Mouse (Mus musculus) central nervous system, embryonic 18 days (tissue): ENCODE data around the gene Metap1. TPM values are rescaled to one million over a fixed set of nuclear protein-coding genes. Genes with fewer than 3 reads are reported as not detected.

ENCODE experiments used
- polyA plus RNA-seq: library from polyadenylated mRNA; depleted of rRNA; stranded (reverse); fragments of >200 nt; gene quantifications from 2 replicates; pipeline ENCODE4 v1.2.3, GENCODE M21; 2012; rRNA removed

The Metap1 gene
- 61.2 and 64.8 TPM in 2 replicates for polyA plus RNA-seq

GRCm38 (mm10) chr3:138489327-138490033, at the start of gene Metap1:
Metap1 (minus strand) TSS chr3:138489515.

GRCm38 (mm10) chr3:138526073-138526915, 37.0 kb upstream of the Metap1 start, which contains the start of gene Eif4e:
Eif4e (plus strand) TSS chr3:138526179.

GRCm38 (mm10) chr3:138442612-138443464, 46.5 kb downstream of the Metap1 start, which contains the start of gene Adh5:
Adh5 (plus strand) TSS chr3:138443093.

GRCm38 (mm10) chr3:138415121-138415690, 74.1 kb downstream of the Metap1 start, which contains the start of gene Adh4:
Adh4 (plus strand) TSS chr3:138415466.

Other genes with a start within 250 kb of the Metap1 start
- 0.98 and 1.2 TPM in 2 replicates for gene Adh1, start 228.5 kb downstream of the Metap1 start, polyA plus RNA-seq
- not detected in 2 replicates for gene Adh6a, start 176.2 kb downstream of the Metap1 start, polyA plus RNA-seq
- 0.08 and 0.11 TPM in 2 replicates for gene Adh6b, start 147.7 kb downstream of the Metap1 start, polyA plus RNA-seq
- gene Adh4, start 74.0 kb downstream of the Metap1 start, polyA plus RNA-seq: not detected in 2 replicates
- gene Adh5, start 46.4 kb downstream of the Metap1 start, polyA plus RNA-seq: 139 and 145 TPM in 2 replicates
- gene Eif4e, start 36.7 kb upstream of the Metap1 start, polyA plus RNA-seq: 228 and 233 TPM in 2 replicates